Mouse (Mus musculus): Measurements from ENCODE around the gene Dhx29.

The Dhx29 gene

GRCm38 (mm10) chr13:112987532-112987943 is 60.3 kb downstream of the Dhx29 start, which contains the start of gene Ccno:
Gene Ccno (plus strand): TSS chr13:112987802.
- DNase-seq (ENCODE audit: low spot score in 2 of 2), result peak; percentile 91 to 94

GRCm38 (mm10) chr13:112987991-112988390 is 60.7 kb downstream of the Dhx29 start:
- no peak for DNase-seq (ENCODE audit: low spot score in 2 of 2)

DNA sequence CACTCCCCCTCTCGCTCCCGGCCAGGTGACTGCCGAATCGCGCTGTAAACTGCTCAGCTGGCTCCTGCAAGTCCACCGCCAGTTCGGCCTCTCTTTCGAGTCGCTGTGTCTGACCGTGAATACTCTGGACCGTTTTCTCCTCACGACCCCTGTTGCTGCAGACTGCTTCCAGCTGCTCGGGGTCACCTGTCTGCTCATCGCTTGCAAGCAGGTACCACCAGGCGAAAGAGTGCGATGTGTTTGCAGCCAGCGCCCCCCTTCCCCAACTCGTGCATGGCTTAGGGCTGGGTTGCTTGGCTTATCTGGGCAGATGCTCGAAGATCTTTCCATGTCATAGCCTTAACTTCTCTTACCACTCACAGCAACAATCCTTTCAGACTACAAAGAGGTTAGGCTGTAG is 61.6 kb downstream of the Dhx29 start:
- DNase-seq (ENCODE audit: low spot score in 2 of 2), result no peak

DNA sequence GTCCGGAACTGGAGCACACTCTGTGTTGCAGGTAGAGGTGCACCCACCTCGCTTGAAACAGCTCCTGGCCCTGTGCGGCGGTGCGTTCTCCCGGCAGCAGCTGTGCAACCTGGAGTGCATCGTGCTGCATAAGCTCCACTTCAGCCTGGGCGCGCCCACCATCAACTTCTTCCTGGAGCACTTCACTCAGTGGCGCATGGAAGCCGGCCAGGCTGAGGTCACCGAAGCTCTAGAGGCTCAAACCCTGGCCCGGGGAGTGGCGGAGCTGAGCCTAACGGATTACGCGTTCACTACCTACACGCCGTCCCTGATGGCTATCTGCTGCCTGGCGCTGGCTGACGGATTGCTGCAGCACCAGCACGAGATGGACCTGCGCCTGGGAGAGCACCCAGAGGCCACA is 62.3 kb downstream of the Dhx29 start:
- DNase-seq (ENCODE audit: low spot score in 2 of 2), result no peak

DNA sequence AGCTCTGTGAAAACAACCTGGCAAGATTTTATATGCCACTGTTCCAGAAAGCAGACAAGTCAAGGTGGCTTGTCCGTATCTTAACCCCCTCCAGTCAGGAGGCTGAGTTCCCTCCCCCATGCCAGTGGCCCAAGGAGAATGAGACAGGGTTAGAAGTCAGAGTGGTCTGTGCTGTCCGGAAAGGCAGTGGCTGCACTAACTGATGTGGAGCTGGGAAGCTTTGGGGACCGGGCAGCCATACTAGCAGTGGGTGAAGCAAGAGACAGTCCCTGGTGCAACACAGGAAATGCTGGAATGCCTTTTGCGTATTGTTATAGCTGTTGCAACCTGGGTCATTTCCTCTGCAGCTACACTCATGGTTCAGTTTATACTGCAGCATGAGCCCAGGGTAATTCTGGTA is 63.1 kb downstream of the Dhx29 start:
- DNase-seq (ENCODE audit: low spot score in 2 of 2), result no peak

- DNase-seq (ENCODE audit: low spot score in 2 of 2), result no peak
These were observed 66.4 kb downstream of the Dhx29 start, which contains the start of gene Mcidas for GRCm38 (mm10) chr13:112993531-112994152. Gene Mcidas (plus strand): TSS chr13:112993845.

- peak; percentile 30 to 62 for DNase-seq (ENCODE audit: low spot score in 2 of 2)
These were observed 66.9 kb downstream of the Dhx29 start for GRCm38 (mm10) chr13:112994191-112994590.

DNA sequence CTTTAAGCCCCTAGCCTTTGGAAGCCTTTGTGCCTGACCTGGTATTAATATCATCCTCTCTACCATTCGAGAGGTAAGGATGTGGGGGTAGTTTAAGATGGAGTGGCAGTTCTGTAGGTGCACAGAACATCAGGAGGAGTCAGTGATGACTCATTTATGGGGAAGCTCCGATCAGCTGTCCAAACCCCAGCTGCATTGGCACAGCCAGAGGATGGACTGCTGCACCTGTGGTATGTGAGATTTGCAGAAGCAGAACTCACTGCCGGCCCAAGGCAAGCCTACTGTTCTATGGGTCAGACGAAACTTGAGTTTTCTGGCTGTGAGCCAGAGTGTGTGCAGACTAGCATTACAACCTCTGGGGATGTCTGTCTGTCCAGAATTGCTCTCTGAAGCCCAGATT is 69.2 kb downstream of the Dhx29 start:
- DNase-seq (ENCODE audit: low spot score in 2 of 2), result no peak

GRCm38 (mm10) chr13:112997369-112997768 is 70.1 kb downstream of the Dhx29 start:
- DNase-seq (ENCODE audit: low spot score in 2 of 2), result no peak

DNA sequence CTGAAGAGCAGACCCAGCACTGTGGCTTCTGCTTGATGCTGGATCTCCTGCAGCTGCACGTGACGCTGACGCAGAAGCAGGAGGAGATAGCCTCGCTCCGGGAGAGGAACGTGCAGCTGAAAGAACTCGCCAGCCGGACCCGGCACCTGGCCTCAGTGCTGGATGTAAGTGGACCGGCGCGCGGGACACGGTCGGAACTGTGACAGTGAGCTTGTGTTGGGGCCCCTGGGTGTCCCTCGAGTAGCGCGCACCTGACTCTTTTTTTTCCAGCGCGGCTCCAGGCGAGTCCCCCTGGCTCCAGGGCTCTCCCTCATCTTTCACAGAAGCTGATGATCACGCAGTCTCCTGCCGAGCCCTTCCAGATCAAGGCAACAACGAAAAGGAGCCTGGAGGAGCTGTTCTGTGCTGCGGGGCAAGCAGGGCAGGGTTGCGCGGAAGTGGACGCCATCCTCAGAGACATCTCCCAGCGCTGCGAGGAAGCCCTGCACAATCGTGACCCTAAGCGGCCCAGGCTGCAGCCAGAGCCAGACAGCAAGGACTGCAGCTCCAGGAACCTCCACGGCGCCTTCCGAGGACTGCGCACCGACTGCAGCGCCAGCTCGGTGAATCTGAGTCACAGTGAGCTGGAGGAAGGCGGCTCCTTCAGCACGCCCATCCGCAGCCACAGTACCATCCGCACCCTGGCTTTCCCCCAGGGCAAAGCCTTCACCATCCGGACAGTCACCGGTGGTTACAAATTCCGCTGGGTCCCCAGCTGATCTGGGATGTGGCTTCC is 71.4 kb downstream of the Dhx29 start:
- no peak for DNase-seq (ENCODE audit: low spot score in 2 of 2)

DNA sequence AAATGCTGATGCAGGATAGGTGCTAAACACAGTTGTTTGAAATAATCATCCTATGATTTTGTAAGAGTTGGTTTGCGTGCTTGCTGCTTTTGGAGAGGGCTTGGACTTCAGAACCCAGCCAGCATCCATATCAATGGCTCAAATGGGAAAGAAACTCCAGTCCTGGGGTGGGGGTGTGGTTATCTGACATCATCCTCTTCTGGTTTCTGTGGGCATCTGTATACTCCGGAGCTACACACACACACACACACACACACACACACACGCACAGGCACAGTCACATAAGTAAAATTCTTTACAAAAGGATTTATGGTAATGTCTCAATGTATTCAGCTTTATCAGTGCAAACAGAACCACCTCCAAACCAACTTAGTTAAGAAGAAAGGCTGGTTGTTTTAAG is 72.8 kb downstream of the Dhx29 start:
- no peak for DNase-seq (ENCODE audit: low spot score in 2 of 2)

GRCm38 (mm10) chr13:113000576-113001318 is 73.5 kb downstream of the Dhx29 start:
- DNase-seq (ENCODE audit: low spot score in 2 of 2), result no peak

DNA sequence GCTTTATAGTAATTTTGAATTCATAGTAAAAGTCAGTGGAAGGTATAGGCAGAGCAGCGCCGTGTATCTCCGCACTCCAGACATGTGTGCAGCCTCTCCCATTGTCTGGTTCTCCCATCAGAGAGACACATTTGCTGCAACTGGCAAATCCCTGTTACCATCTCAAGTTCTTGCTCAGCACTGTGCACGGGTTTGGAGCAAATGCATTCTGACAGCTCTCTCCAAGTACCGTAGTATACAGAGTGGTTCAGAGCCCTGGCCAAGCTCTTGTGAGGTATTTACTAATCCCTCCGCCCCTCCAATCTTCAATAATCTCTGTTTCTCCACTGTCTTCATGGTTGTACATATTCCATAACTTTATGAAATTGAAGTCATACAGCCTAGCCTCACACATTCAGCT is 85.4 kb downstream of the Dhx29 start:
- DNase-seq (ENCODE audit: low spot score in 2 of 2), result no peak

- peak in 1 of 2 experiments; percentile 18 for DNase-seq (ENCODE audit: low spot score in 2 of 2)
These were observed 86.1 kb downstream of the Dhx29 start for GRCm38 (mm10) chr13:113013174-113013953.

All from thymus, postnatal 10 days (tissue).